Mouse (Mus musculus): ENCODE results near the gene 1700029F12Rik.

1700029F12Rik gene

DNA sequence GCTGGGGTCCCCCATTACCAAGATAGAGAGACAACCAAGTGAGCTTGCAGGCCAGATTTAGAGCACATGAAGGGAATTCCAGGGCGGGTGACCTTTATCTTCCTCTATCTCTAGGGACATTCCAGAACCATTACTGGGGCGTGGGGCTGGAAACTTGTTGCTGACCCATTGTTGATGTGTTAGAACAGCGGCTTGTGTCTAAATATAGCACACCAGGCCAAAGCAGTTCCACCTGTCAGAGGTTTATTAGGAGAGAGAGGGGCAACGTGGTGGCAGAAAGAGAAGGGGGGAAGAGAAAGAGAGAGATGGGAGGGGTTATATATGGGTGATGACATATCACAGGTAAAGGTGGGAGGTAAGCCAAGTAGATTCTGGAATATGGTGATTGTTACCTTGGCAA, 12.3 kb downstream of the 1700029F12Rik start:
- no peak for DNase-seq (ENCODE audit: low spot score)

DNA sequence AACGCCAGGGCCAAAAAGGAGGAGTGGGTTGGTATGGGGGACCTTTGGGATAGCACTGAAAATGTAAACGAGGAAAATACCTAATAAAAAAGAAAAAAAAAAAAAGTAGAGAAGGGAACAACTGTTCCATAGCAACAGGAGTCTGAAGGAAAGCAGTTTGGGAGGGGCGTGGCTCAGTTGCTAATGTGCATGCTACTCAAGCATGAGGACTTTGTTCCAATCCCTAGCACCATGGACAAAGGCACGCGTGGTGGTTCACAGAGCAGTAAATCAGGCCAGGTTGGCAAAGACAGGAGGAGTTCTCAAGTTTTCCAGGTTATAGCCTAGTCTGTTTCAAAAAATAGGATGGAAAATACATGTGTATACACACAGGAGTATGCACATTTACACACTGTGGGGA, 14.0 kb downstream of the 1700029F12Rik start:
- no peak for DNase-seq (ENCODE audit: low spot score)

DNA sequence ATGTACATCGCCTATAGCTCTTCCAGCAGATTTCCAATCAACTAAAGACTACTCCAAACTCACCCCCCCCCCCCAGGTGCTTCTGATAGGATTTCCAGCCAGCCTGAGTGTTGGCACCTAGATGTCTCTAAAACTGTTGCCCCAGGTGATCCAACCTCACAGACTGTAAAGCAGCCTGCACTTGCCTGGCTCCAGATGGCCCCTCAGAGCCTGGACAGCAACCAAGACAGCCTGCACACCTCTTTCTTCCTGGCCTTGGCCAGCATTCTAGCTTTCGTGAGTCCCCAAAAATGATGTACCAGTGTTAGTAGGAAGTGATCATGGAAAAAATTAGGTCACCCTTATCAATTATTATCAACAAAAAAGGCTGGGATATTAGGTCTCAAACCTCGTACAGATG, 16.5 kb downstream of the 1700029F12Rik start:
- DNase-seq (ENCODE audit: low spot score): no peak

- DNase-seq (ENCODE audit: low spot score): no peak
These were observed 19.8 kb downstream of the 1700029F12Rik start for GRCm38 (mm10) chr13:97014366-97014765.

DNA sequence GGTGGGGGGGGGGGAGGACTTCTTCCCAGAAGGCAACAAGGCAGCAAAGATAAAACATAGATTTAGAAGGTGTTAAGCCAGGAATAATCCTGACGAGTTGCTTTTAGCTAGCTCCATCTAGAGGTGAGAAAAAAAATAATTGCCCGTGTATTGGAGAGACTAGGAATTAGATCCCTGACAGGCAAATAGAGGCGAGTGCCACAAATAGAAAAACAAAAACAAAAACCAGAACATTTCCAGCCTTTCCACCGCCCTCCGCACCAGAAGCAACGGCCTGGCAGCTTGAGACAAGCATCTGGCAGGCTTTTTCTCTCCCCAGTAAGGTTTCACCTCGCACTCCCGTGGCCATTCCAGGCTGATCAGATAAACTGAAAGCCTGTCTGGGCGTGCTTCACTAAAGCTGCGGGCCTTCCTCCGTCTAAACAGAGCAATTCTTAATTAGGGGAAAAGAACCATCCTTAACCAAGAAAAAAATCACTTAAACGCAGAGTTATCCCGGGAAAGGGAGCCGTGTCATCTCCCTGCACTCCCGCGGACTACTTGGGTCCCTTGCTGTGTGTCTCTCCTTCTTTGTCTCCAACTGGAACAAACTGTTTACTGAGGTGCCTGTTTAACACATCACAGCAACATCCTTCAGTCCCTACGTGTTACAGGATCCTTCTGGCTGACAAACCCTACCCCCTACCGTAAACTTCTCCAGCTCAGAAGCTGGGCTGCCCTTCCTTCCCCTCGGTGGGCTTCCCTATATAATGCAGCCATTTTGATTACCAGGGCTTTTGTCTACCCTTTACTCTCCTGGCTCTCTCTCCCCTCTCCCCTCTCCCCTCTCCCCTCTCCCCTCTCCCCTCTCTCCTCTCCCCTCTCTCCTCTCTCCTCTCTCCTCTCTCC, 25.7 kb downstream of the 1700029F12Rik start:
- DNase-seq (ENCODE audit: low spot score): peak; percentile 41

DNA sequence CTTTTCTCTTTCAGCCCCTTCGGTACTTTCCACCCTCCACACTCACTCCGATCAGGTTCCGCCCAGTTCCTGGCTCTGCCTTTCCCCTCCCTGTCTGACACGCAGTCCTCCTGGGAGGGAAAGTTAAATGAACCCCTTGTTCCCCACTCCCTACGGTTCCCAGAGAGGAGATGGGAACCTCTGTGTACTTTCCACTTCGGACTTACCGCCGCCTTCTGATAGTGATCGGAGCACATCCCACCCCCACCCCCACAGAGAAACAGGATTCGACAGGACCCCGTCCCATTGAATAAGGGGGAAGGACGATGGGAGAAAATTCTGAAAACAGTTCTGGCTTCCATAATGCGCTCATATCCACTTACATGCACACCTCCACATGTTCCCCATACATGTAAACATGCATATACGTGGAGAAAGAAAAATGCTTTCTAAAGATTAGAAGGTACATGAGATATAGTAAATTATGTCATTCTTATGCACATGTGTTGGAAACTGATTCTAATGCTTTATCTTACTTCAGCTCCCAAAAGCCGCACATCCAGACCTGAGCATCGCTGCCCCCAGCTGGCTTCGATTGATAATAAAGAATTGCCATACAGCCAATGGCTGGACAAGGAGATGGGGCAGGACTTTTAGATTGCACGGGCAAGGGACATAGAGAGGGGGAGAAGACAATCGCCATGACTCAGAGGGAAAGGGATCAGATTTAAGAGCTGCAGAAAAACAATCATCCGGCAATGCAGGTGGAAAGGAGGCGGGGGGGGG, 26.5 kb downstream of the 1700029F12Rik start:
- peak; percentile 7 for DNase-seq (ENCODE audit: low spot score)

DNA sequence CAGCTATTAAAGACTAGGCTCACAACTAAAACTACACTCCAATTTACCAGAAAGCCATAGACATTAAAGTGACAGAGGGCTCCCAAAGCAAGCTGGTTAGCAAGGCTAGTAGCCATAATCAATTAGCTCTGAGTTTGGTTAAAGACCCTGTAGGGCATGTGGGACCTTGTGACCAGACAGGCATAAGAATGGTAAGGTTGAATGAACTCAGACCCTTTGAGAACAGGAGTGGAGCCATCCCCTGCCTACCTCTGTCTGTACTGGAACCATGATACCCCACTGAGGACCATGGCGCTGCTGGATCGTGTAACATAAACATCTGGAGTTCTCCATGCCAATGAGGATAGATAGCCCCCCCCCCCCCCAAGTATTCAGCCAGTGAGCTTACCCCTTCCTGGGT, 27.4 kb downstream of the 1700029F12Rik start:
- no peak for DNase-seq (ENCODE audit: low spot score)

DNA sequence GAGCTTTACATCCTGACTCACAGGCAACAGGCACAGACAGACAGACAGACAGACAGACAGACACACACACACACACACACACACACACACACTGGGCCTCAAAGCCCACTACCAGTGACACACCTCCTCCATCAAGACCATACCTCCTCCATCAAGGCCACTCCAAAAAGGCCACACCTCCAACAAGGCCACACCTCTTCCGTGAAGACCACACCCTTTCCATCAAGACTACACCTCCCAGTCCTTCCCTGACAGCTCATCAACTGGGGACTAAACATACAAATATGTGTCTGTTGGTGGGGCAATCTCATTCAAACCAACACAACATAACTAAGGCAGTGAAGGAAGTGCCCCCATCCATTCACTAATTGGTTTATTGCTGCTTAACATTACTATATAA, 37.1 kb downstream of the 1700029F12Rik start:
- DNase-seq (ENCODE audit: low spot score): no peak

DNA sequence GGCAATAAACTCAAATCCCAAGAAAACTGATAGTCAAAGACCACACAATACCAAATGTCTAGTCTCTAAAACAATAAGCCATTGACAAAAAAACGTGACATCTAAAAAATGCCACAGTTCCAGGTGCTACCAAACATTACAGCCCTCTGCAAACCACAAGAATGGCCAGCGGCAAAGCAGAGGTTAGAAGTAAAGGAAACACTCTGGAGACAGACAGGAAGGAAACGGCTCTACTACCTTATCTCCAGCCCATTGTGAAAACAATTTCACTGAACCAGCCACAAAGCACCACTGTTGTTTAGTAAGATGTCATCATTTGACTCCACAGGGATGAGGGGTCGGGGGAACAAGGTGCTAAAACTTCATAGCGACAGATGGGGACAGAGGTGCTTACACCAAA, 38.9 kb downstream of the 1700029F12Rik start:
- no peak for DNase-seq (ENCODE audit: low spot score)

- no peak for DNase-seq (ENCODE audit: low spot score)
These were observed 40.7 kb downstream of the 1700029F12Rik start for GRCm38 (mm10) chr13:96993291-96993989.

DNA sequence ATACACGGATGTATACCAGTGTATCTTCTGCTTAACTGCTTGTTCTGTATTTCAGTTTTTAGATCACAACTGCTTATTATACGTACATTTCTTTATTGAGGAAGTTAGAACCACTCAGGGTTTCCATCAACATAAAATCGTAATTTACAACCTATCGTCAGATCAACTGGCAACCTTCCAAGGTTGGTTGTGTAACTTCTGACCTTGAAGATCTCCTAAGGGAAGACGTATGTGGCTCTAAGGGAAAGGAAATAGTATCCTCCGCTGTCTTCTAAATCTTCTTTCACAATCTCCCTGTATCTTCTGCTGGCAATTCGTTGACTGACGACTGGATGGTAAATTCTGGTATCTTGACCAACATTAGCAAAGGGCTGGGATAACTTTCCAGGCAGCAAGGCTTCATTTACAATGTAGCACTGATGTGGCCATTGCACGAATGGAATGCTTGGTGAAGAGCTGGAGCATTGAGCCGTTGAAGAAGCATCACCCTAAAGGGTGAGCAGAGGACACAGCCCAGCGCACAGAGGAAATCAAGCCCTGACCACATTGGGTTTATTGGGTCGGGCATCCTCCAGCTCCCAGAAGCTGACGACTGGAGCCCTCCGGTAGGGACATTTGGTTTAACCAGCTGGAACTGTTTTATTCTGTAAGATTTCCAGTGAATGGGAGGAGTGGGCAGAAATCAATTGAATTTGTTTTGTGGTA, 43.4 kb downstream of the 1700029F12Rik start:
- DNase-seq (ENCODE audit: low spot score): no peak

DNA sequence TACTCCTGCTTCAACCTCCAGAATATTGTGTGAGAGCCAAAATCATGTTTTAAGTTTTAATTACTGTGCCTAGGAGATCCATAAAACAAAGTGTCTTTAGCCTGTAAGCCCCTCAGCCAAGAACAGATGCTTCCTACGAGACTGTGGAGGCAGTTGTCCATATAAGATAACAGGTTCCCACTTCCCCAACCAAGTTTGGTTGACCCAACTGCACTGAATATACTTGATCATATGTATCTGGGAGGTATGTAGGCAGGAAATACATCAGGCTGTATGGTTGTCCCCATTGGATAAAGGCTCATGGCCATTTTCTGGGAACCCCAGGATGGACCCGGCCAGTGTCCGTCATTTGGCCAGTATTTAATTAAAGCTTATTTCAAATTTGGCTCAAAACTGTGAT, 44.1 kb downstream of the 1700029F12Rik start:
- DNase-seq (ENCODE audit: low spot score): no peak

DNA sequence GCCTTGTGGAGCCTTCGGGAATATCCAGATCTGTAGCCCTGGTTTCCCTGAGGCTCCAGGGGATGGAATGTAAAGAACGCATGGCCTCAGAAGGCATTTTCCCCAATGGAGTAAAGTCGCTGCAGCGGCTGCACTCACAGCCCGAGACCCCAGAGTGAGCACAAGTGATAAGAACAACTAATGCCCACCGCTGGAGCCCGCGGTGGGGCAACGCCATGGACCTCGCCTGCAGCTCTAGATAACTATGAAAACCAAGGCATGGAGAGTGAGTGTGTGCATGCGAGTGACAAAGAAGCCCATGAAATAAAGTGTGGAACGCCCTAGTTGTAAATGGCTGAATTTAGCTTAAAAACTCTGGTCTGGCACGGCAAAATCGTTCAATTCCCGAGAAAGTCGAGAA, 45.0 kb downstream of the 1700029F12Rik start:
- no peak for DNase-seq (ENCODE audit: low spot score)

DNA sequence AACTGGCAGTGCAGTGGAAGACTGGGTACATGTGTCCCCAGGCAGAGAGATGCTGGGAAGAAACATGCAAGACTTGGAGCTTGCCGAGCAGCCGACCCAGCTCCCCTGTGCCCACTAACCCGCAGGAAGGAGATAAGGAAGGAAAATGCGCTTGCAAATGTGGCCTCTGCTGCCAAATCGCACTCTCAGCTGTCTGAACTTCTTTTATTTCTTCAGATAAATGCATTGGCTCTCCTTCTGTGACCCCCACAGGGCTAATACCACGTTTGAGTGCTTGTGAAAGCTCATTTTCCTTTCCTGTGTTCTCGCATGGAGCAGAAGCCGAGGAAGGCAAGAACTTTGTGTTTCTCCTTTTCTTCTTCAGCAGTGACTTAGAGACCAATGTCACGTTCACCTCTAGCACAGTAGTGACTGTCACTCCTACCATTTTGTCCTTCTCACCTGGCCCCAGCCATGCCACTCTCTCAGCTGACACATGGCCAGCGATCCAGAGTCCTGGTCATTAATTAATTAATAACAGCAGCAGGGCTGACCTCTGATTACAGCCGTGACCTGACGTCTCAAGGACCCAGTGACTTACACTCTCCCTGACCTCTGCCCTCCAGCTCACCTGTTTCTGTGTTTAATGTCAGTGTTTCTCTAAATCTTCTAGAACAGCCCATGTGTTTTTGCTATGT, 48.4 kb downstream of the 1700029F12Rik start:
- DNase-seq (ENCODE audit: low spot score): no peak

- no peak for DNase-seq (ENCODE audit: low spot score)
These were observed 49.5 kb downstream of the 1700029F12Rik start for GRCm38 (mm10) chr13:96984688-96985087.

GRCm38 (mm10) chr13:96983251-96984126, 50.7 kb downstream of the 1700029F12Rik start:
- DNase-seq (ENCODE audit: low spot score): no peak

DNA sequence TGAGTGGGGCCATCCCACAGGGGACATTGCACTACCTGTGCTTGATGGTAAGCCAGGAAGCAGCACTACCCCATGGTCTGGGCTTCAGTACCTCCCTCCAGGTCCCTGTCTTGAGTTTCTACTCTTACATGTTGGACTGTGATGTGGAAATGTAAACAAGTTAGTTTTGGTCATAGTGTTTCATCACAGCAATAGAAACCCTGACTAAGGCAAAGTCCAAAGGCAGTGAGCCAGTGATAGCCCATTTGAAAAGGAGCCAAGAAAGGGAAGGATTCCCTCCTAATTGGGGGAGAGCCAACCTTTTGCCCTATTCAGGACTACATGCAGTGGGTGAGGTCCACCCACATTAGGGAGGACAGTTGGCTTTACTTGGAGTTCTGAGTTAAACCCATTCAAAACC, 53.6 kb downstream of the 1700029F12Rik start:
- DNase-seq (ENCODE audit: low spot score): no peak

DNA sequence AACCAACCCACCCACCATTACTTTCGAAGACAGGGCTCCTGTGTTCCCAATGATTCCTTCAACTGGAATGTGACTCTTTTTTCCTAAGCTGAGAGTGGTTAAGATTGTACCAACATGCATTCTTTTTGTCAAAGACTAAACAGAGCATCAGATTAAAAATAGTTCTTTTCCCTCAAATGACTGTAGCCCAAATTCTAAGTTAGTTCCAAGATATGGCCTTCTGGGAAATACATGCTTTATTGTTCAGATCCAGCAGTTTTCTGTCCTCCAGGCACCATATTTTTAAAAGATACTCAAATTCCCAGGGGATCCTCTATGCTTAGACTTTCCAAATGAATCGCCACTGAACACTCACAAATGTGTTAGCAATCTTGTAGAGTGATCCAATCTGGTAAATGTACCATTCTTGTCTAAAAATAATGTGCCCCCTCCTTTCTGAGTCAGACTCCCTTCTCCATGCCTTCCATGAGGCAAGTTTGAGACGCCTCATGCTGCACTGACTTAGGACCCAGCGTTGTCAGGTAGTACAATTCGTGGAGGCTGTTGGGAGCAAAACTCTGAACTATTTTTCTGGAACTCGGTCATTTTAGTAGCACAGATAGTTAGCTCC, 57.1 kb downstream of the 1700029F12Rik start:
- DNase-seq (ENCODE audit: low spot score): no peak

- no peak for DNase-seq (ENCODE audit: low spot score)
These were observed 60.8 kb downstream of the 1700029F12Rik start for GRCm38 (mm10) chr13:96973318-96973717.
